Mouse (Mus musculus): ENCODE results near the gene Jmjd4. TPM values are rescaled to one million over a fixed set of nuclear protein-coding genes. Genes with fewer than 3 reads are reported as not detected.

Gene Jmjd4
- total RNA-seq, 2 experiments from 2014 or later, result 27.0 to 28.0 TPM

GRCm38 (mm10) chr11:59483212-59483611, 33.4 kb downstream of the Jmjd4 start:
- H3K4me3 ChIP-seq, result no peak overlapping the region
- TF ChIP-seq CTCF (conservative IDR thresholded peaks at IDR 0.05), result peak; percentile 79
- no peak overlapping the region for H3K27ac ChIP-seq
- peak; percentile 47 to 76 for DNase-seq (ENCODE audit: low spot score in 2 of 2)

- no peak for DNase-seq (ENCODE audit: low spot score in 2 of 2)
- Histone ChIP-seq H3K4me3 (no peak overlapping the region), H3K27ac (no peak overlapping the region)
- no peak for TF ChIP-seq CTCF (conservative IDR thresholded peaks at IDR 0.05)
These were observed 35.8 kb downstream of the Jmjd4 start for GRCm38 (mm10) chr11:59485641-59486040.

- DNase-seq (ENCODE audit: low spot score in 2 of 2), result no peak
- TF ChIP-seq CTCF (conservative IDR thresholded peaks at IDR 0.05), result no peak
- no peak overlapping the region for H3K4me3 ChIP-seq
- H3K27ac ChIP-seq, result no peak overlapping the region
These were observed 36.4 kb downstream of the Jmjd4 start for GRCm38 (mm10) chr11:59486222-59486621.

GRCm38 (mm10) chr11:59496672-59497310, 46.9 kb downstream of the Jmjd4 start:
- no peak overlapping the region for H3K4me3 ChIP-seq
- H3K27ac ChIP-seq, result no peak overlapping the region
- no peak for TF ChIP-seq CTCF (conservative IDR thresholded peaks at IDR 0.05)
- no peak for DNase-seq (ENCODE audit: low spot score in 2 of 2)

- no peak overlapping the region for H3K27ac ChIP-seq
- DNase-seq (ENCODE audit: low spot score in 2 of 2), result no peak
- peak; percentile 38 for TF ChIP-seq CTCF (conservative IDR thresholded peaks at IDR 0.05)
- no peak overlapping the region for H3K4me3 ChIP-seq
These were observed 47.9 kb downstream of the Jmjd4 start for GRCm38 (mm10) chr11:59497747-59498146.

- H3K27ac ChIP-seq, result no peak overlapping the region
- DNase-seq (ENCODE audit: low spot score in 2 of 2), result no peak
- no peak for TF ChIP-seq CTCF (conservative IDR thresholded peaks at IDR 0.05)
- no peak overlapping the region for H3K4me3 ChIP-seq
These were observed 52.3 kb downstream of the Jmjd4 start for GRCm38 (mm10) chr11:59501978-59502700.

GRCm38 (mm10) chr11:59505351-59505838, 55.5 kb downstream of the Jmjd4 start:
- DNase-seq (ENCODE audit: low spot score in 2 of 2), result peak; percentile 56 to 63
- no peak for TF ChIP-seq CTCF (conservative IDR thresholded peaks at IDR 0.05)
- H3K27ac ChIP-seq, result peak overlapping the region; percentile 92
- H3K4me3 ChIP-seq, result peak overlapping the region; percentile 89

- peak overlapping the region; percentile 89 for H3K4me3 ChIP-seq
These were observed 56.2 kb downstream of the Jmjd4 start for GRCm38 (mm10) chr11:59505839-59506712.

GRCm38 (mm10) chr11:59506713-59507074, 56.8 kb downstream of the Jmjd4 start:
- Histone ChIP-seq H3K27ac (peak overlapping the region; percentile 92), H3K4me3 (peak overlapping the region; percentile 89)
- TF ChIP-seq CTCF (conservative IDR thresholded peaks at IDR 0.05), result no peak
- DNase-seq (ENCODE audit: low spot score in 2 of 2), result no peak

More at GRCm38 (mm10) chr11:59505839-59506712, 56.2 kb downstream of the Jmjd4 start:
- TF ChIP-seq CTCF (conservative IDR thresholded peaks at IDR 0.05), result no peak
- H3K27ac ChIP-seq, result peak overlapping the region; percentile 92
- peak; percentile 65 to 74 for DNase-seq (ENCODE audit: low spot score in 2 of 2)

Other genes starting within 250 kb of the Jmjd4 start
- gene Mrpl55, start 247.6 kb upstream of the Jmjd4 start, total RNA-seq (2021), result 10 to 100 TPM; 37.3 to 39.3 TPM
- 10 to 100 TPM; 21.6 to 22.3 TPM for gene 2310033P09Rik, start 241.7 kb upstream of the Jmjd4 start, total RNA-seq (2021)
- gene Arf1, start 221.8 kb upstream of the Jmjd4 start, total RNA-seq (2021), result 100 to 1,000 TPM; 498 to 523 TPM
- gene Wnt3a, start 159.3 kb upstream of the Jmjd4 start, total RNA-seq (2021), result under 1 TPM in 1 of 2 experiments, not detected in 1; 0.13 TPM
- gene Wnt9a, start 143.1 kb upstream of the Jmjd4 start, total RNA-seq (2021), result 1 to 10 TPM; 3.8 TPM
- gene Prss38, start 74.4 kb upstream of the Jmjd4 start, total RNA-seq (2021), result not detected
- 100 to 1,000 TPM; 341 to 356 TPM for gene Snap47, start 1.1 kb downstream of the Jmjd4 start, total RNA-seq (2021)
- 1 to 10 TPM; 4.9 to 5.1 TPM for gene Zfp867, start 22.4 kb downstream of the Jmjd4 start, total RNA-seq (2021)
- gene Zkscan17, start 76.7 kb downstream of the Jmjd4 start, total RNA-seq (2021), result 1 to 10 TPM; 8.5 to 8.7 TPM
- 1 to 10 TPM in 1 of 2 experiments, under 1 TPM in 1; 0.59 to 1.1 TPM for gene Nlrp3, start 91.5 kb downstream of the Jmjd4 start, total RNA-seq (2021)
- gene Olfr222, start 126.2 kb downstream of the Jmjd4 start, total RNA-seq (2021), result not detected
- not detected for gene Olfr223, start 143.2 kb downstream of the Jmjd4 start, total RNA-seq (2021)
- 100 to 1,000 TPM; 288 to 302 TPM for gene Mprip, start 211.3 kb downstream of the Jmjd4 start, total RNA-seq (2021)